Mouse (Mus musculus): Measurements from ENCODE around the gene Birc6.

GRCm38 (mm10) chr17:74489024-74489900, 38.8 kb upstream of the Birc6 start, which contains the start of gene Yipf4:
- TF ChIP-seq POLR2A (IDR thresholded peaks at IDR 0.05; ENCODE audit: low read depth, low read length) (peak; percentile 79), CTCF (IDR thresholded peaks at IDR 0.05; ENCODE audit: extremely low read depth, insufficient read length, insufficient replicate concordance, low read depth, low read length) (no peak)
